Mouse (Mus musculus): Measurements from ENCODE around the gene Nek1. TPM values are rescaled to one million over a fixed set of nuclear protein-coding genes. Genes with fewer than 3 reads are reported as not detected.

Nek1 gene
- 20.1 and 20.4 TPM in 2 replicates for polyA plus RNA-seq (2016; fragmentation: Nextera tagmentation; extraction: Ambion mirVana)

- Histone ChIP-seq H3K4me1 (replicated peaks) (peaks cover 5% of the 10 kb centered on the region; the same call in 1 of the 2 replicates), H3K27ac (peak within 1 kb of the TSS; percentile 90), H3K9ac (replicated peaks) (peak within 1 kb of the TSS; percentile 75), H3K4me3 (replicated peaks) (peak within 1 kb of the TSS; percentile 67), H3K27me3 (no peaks in the 10 kb centered on the region), H3K36me3 (no peaks in the 10 kb centered on the region), H3K4me2 (peak within 1 kb of the TSS; percentile 85), H3K9me3 (0 out of 2 replicates have a peak, but pooled peaks cover 2% of the 10 kb centered on the region)
- ATAC-seq (ENCODE audit: insufficient number of reproducible peaks, insufficient read depth, low FRiP score, low TSS enrichment, low read depth) = peak; percentile 95
- WGBS = under 1% methylated on average over 57 of the region's 57 CpGs
Measured at GRCm38 (mm10) chr8:60992910-60993638, at the start of gene Nek1. Nek1 (plus strand) TSS chr8:60993195.

GRCm38 (mm10) chr8:60947503-60947902, 45.5 kb upstream of the Nek1 start:
- Histone ChIP-seq H3K9ac (replicated peaks) (no peak overlapping the region), H3K4me2 (no peak overlapping the region), H3K4me3 (replicated peaks) (no peak overlapping the region), H3K36me3 (no peaks in the 10 kb centered on the region), H3K4me1 (replicated peaks) (0 out of 2 replicates have a peak, but pooled peaks cover 5% of the 10 kb centered on the region), H3K27me3 (no peaks in the 10 kb centered on the region), H3K9me3 (0 out of 2 replicates have a peak, but pooled peaks cover 3% of the 10 kb centered on the region), H3K27ac (no peak overlapping the region)
- no peak for ATAC-seq (ENCODE audit: insufficient number of reproducible peaks, insufficient read depth, low FRiP score, low TSS enrichment, low read depth)

DNA sequence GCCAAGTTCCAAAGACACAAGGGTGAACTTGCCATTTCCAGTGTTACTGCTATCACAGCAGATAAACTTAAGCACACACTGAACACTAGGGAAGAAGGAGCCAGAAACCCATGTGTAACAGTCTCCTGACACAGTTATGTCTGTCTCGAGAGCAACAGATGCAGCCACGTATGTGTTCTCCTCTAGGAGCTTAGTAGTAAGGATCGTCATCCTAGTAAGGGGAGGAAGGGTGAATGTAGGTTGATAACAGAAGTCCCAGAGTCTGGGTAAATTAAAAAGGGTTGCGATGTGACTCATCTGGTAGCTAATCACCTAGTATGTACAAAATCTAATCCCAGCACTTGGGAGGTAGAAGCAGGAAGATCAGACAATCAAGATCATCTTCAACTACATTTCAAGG, 43.1 kb upstream of the Nek1 start:
- no peaks in the 10 kb centered on the region for H3K9me3 ChIP-seq
- H3K27ac ChIP-seq = no peak overlapping the region
- no peak for ATAC-seq (ENCODE audit: insufficient number of reproducible peaks, insufficient read depth, low FRiP score, low TSS enrichment, low read depth)
- peaks cover 5% of the 10 kb centered on the region; the same call in 1 of the 2 replicates for H3K4me1 ChIP-seq (replicated peaks)
- WGBS = 65% methylated on average over 4 of the region's 4 CpGs
- H3K4me2 ChIP-seq = no peak overlapping the region
- H3K27me3 ChIP-seq = no peaks in the 10 kb centered on the region
- no peak overlapping the region for H3K9ac ChIP-seq (replicated peaks)
- H3K36me3 ChIP-seq = no peaks in the 10 kb centered on the region
- H3K4me3 ChIP-seq (replicated peaks) = no peak overlapping the region

GRCm38 (mm10) chr8:60951271-60951670, 41.7 kb upstream of the Nek1 start:
- Histone ChIP-seq H3K9ac (replicated peaks) (no peak overlapping the region), H3K27ac (no peak overlapping the region), H3K36me3 (no peaks in the 10 kb centered on the region), H3K9me3 (no peaks in the 10 kb centered on the region), H3K27me3 (no peaks in the 10 kb centered on the region), H3K4me2 (no peak overlapping the region), H3K4me1 (replicated peaks) (peaks cover 5% of the 10 kb centered on the region; the same call in 1 of the 2 replicates), H3K4me3 (replicated peaks) (no peak overlapping the region)
- ATAC-seq (ENCODE audit: insufficient number of reproducible peaks, insufficient read depth, low FRiP score, low TSS enrichment, low read depth) = no peak
- 74% methylated on average over 4 of the region's 4 CpGs for WGBS

DNA sequence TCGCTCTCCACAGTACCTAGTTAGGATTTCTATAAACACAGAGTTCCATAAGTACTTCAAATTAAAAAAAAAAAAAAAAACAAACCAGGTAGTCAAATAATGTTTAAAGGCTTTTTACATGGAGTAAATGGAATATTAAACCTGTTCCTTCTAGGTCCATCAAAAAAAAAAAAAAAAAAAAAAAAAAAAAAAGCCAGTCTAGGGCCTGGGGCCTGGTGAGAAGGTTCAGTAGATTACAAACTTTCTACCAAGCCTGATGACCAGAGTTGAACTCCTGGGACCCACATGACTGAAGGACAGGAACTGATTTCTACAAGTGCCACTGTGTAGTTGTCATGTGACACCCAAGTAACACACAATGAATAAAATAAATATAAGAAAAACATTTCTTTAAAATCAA, 41.2 kb upstream of the Nek1 start:
- ATAC-seq (ENCODE audit: insufficient number of reproducible peaks, insufficient read depth, low FRiP score, low TSS enrichment, low read depth) = no peak
- peaks cover 5% of the 10 kb centered on the region; the same call in 1 of the 2 replicates for H3K4me1 ChIP-seq (replicated peaks)
- H3K27me3 ChIP-seq = no peaks in the 10 kb centered on the region
- H3K9me3 ChIP-seq = no peaks in the 10 kb centered on the region
- 94% methylated on average over 1 of the region's 1 CpGs for WGBS
- no peaks in the 10 kb centered on the region for H3K36me3 ChIP-seq
- H3K4me2 ChIP-seq = no peak overlapping the region
- H3K9ac ChIP-seq (replicated peaks) = no peak overlapping the region
- H3K27ac ChIP-seq = no peak overlapping the region
- no peak overlapping the region for H3K4me3 ChIP-seq (replicated peaks)

GRCm38 (mm10) chr8:60952803-60953202, 40.2 kb upstream of the Nek1 start:
- WGBS = 73% methylated on average over 5 of the region's 5 CpGs
- ATAC-seq (ENCODE audit: insufficient number of reproducible peaks, insufficient read depth, low FRiP score, low TSS enrichment, low read depth) = no peak

DNA sequence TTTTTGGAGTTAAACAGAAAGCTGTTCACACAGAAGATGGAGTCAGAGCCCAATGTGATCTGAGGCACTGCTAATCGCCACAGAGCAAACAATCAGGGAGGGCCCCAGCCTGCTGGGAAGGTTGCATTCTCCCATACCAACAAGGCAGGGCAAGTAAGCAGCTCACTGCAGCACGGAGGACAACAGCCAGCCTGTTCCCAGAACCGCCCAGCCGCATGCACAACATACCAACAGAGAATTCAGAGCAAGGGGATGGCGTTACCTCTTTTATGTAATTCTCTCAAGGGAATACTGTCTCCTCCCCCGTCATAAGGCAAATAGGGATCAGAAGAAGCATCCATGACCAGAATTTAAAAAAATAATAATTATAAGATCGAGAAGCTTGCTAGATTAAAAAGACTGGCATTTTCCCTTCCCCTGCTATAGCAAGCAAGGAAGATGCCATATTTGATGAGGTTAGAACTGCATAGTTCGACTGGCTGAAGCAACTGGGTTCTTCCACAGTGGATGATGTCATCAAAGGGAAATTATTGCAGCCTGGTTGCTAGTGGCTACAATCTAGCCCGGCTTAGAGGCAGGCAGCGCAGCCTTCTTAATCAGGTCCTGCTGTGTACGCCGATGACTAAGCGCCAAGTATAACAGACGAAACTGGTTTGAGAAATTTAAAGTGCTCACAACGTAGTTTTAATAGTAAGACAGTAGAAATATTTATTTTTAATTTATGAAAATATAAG, 38.5 kb upstream of the Nek1 start:
- Histone ChIP-seq H3K27me3 (no peaks in the 10 kb centered on the region), H3K9me3 (no peaks in the 10 kb centered on the region), H3K4me2 (peak overlapping the region; percentile 55), H3K4me1 (replicated peaks) (peaks cover 5% of the 10 kb centered on the region; the same call in 1 of the 2 replicates), H3K27ac (peak overlapping the region; percentile 89), H3K36me3 (no peaks in the 10 kb centered on the region), H3K9ac (replicated peaks) (peak overlapping the region; percentile 42; the same call in 1 of the 2 replicates), H3K4me3 (replicated peaks) (peak overlapping the region; percentile 37)
- WGBS = 2% methylated on average over 15 of the region's 15 CpGs
- peak; percentile 95 for ATAC-seq (ENCODE audit: insufficient number of reproducible peaks, insufficient read depth, low FRiP score, low TSS enrichment, low read depth)

More at GRCm38 (mm10) chr8:60952803-60953202, 40.2 kb upstream of the Nek1 start:
- no peak overlapping the region for H3K4me2 ChIP-seq
- no peaks in the 10 kb centered on the region for H3K27me3 ChIP-seq
- H3K4me1 ChIP-seq (replicated peaks) = peaks cover 5% of the 10 kb centered on the region; the same call in 1 of the 2 replicates
- no peak overlapping the region for H3K4me3 ChIP-seq (replicated peaks)
- H3K9ac ChIP-seq (replicated peaks) = no peak overlapping the region
- H3K27ac ChIP-seq = no peak overlapping the region
- no peaks in the 10 kb centered on the region for H3K9me3 ChIP-seq
- no peaks in the 10 kb centered on the region for H3K36me3 ChIP-seq

DNA sequence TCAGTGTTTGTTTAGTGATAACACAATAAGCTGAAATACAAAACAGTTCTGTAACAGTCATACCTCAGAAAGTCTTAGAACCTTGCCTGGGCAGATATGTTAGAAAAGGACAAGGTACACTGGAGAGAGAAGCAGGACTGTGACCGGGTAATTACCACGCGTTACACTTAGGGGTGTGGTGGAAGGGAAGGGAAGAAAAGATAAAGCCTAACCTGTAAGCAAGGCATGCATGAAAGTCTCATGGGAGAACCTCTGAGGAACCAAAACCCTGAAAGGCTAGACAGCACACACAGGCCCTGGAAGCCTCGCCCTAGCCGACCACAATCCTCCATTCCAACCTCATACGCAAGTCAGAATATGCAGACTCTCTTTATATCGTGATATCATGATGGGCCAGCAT, 36.1 kb upstream of the Nek1 start:
- peaks cover 11% of the 10 kb centered on the region; the same call in 1 of the 2 replicates for H3K4me1 ChIP-seq (replicated peaks)
- no peaks in the 10 kb centered on the region for H3K27me3 ChIP-seq
- no peaks in the 10 kb centered on the region for H3K9me3 ChIP-seq
- no peaks in the 10 kb centered on the region for H3K36me3 ChIP-seq
- no peak overlapping the region for H3K4me3 ChIP-seq (replicated peaks)
- no peak overlapping the region for H3K27ac ChIP-seq
- 91% methylated on average over 7 of the region's 7 CpGs for WGBS
- ATAC-seq (ENCODE audit: insufficient number of reproducible peaks, insufficient read depth, low FRiP score, low TSS enrichment, low read depth) = no peak
- H3K9ac ChIP-seq (replicated peaks) = no peak overlapping the region
- no peak overlapping the region for H3K4me2 ChIP-seq

DNA sequence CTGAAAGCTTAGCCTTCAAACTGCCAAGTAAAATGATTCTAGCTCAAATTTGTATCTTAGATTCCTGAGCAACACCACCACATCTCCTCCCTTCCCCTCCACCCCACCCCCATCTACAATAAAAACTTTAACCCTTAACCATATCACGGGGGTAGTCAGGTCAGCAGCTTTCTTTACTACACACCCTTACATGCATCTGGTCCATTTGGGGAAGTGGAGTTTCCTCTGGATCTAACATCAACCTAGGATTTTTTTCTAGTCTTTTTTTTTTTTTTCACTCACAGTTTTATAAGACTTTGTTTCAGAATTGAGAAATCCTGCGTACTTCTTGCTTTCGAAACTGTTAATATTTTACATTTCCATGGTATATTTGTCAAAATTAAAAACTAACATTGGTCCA, 30.2 kb upstream of the Nek1 start:
- WGBS = 72% methylated on average over 3 of the region's 3 CpGs
- no peak overlapping the region for H3K4me3 ChIP-seq (replicated peaks)
- H3K9me3 ChIP-seq = no peaks in the 10 kb centered on the region
- no peak overlapping the region for H3K4me2 ChIP-seq
- H3K9ac ChIP-seq (replicated peaks) = no peak overlapping the region
- no peaks in the 10 kb centered on the region for H3K36me3 ChIP-seq
- H3K27me3 ChIP-seq = no peaks in the 10 kb centered on the region
- no peak overlapping the region for H3K27ac ChIP-seq
- no peak for ATAC-seq (ENCODE audit: insufficient number of reproducible peaks, insufficient read depth, low FRiP score, low TSS enrichment, low read depth)
- H3K4me1 ChIP-seq (replicated peaks) = peaks cover 25% of the 10 kb centered on the region

- Histone ChIP-seq H3K9me3 (no peaks in the 10 kb centered on the region), H3K27me3 (no peaks in the 10 kb centered on the region), H3K27ac (no peak overlapping the region), H3K4me1 (replicated peaks) (peaks cover 25% of the 10 kb centered on the region), H3K4me2 (no peak overlapping the region), H3K36me3 (no peaks in the 10 kb centered on the region), H3K4me3 (replicated peaks) (no peak overlapping the region), H3K9ac (replicated peaks) (no peak overlapping the region)
- no peak for ATAC-seq (ENCODE audit: insufficient number of reproducible peaks, insufficient read depth, low FRiP score, low TSS enrichment, low read depth)
- WGBS = 62% methylated on average over 2 of the region's 2 CpGs
Measured at GRCm38 (mm10) chr8:60963931-60964330, 29.1 kb upstream of the Nek1 start.

GRCm38 (mm10) chr8:60964518-60964917, 28.5 kb upstream of the Nek1 start:
- WGBS = 76% methylated on average over 4 of the region's 4 CpGs
- ATAC-seq (ENCODE audit: insufficient number of reproducible peaks, insufficient read depth, low FRiP score, low TSS enrichment, low read depth) = no peak
- no peak overlapping the region for H3K4me3 ChIP-seq (replicated peaks)
- H3K4me2 ChIP-seq = no peak overlapping the region
- H3K9me3 ChIP-seq = no peaks in the 10 kb centered on the region
- H3K27me3 ChIP-seq = no peaks in the 10 kb centered on the region
- no peak overlapping the region for H3K27ac ChIP-seq
- H3K9ac ChIP-seq (replicated peaks) = no peak overlapping the region
- H3K4me1 ChIP-seq (replicated peaks) = peaks cover 25% of the 10 kb centered on the region
- no peaks in the 10 kb centered on the region for H3K36me3 ChIP-seq
